Mouse (Mus musculus) kidney, adult 2 months (tissue): ENCODE results near the gene Igf1r. TPM values are rescaled to one million over a fixed set of nuclear protein-coding genes. Genes with fewer than 3 reads are reported as not detected.

Source experiments
- DNase-seq: peaks from one replicate; pipeline ENCODE4 v3.0.0; 2021
- H3K27ac ChIP-seq: fragments of 200-500 bp; 2 replicates; pipeline ENCODE4 v1.5.1; 2012; ENCODE audit warnings: low read depth, low read length, control low read depth, inconsistent platforms; ENCODE audit not compliant: insufficient read depth
- H3K27me3 ChIP-seq: fragments of 200-500 bp; replicated peaks from 2 replicates; pipeline ENCODE4 v1.6.1; 2012; ENCODE audit warnings: mild to moderate bottlenecking, moderate library complexity, low read length, inconsistent platforms; ENCODE audit not compliant: control insufficient read depth, insufficient read depth
- H3K36me3 ChIP-seq: fragments of 200-500 bp; 2 replicates; pipeline ENCODE4 v1.6.1; 2012; ENCODE audit warnings: mild to moderate bottlenecking, moderate library complexity, low read length, inconsistent platforms; ENCODE audit not compliant: control insufficient read depth, insufficient read depth
- H3K4me1 ChIP-seq: fragments of 200-500 bp; 2 replicates; pipeline ENCODE4 v1.6.1; 2011; ENCODE audit warnings: low read length; ENCODE audit not compliant: control insufficient read depth, insufficient read depth
- H3K4me3 ChIP-seq: fragments of 200-500 bp; 2 replicates; pipeline ENCODE4 v1.5.1; 2011; ENCODE audit warnings: mild to moderate bottlenecking, low read depth, low read length, control low read depth; ENCODE audit not compliant: insufficient read depth
- CTCF ChIP-seq: fragments of 200-500 bp; conservative IDR thresholded peaks from 2 replicates; pipeline ENCODE4 v1.5.1; 2011; ENCODE audit warnings: low read depth, mild to moderate bottlenecking, control low read depth, low read length, moderate library complexity, mixed read lengths; ENCODE audit not compliant: insufficient read depth, insufficient read length
- POLR2A ChIP-seq: fragments of 200-500 bp; IDR thresholded peaks from one replicate; pipeline ENCODE4 v1.6.1; 2011; ENCODE audit warnings: low read depth, low read length, control low read depth
- WGBS: fragments of 180-500 bp; shearing (Covaris S2); methylation state at CpG from one replicate; pipeline ENCODE4 v1.1.7; 2018; 5-methylcytosine and 5-hydroxymethylcytosine counted together
- polyA plus RNA-seq: library from polyadenylated mRNA; depleted of rRNA; stranded (reverse); fragments of >200 nt; gene quantifications from 2 replicates; pipeline ENCODE4 v1.2.3, GENCODE M21; 2012

Gene Igf1r
- polyA plus RNA-seq, 1 experiment = 29.2 TPM

DNA sequence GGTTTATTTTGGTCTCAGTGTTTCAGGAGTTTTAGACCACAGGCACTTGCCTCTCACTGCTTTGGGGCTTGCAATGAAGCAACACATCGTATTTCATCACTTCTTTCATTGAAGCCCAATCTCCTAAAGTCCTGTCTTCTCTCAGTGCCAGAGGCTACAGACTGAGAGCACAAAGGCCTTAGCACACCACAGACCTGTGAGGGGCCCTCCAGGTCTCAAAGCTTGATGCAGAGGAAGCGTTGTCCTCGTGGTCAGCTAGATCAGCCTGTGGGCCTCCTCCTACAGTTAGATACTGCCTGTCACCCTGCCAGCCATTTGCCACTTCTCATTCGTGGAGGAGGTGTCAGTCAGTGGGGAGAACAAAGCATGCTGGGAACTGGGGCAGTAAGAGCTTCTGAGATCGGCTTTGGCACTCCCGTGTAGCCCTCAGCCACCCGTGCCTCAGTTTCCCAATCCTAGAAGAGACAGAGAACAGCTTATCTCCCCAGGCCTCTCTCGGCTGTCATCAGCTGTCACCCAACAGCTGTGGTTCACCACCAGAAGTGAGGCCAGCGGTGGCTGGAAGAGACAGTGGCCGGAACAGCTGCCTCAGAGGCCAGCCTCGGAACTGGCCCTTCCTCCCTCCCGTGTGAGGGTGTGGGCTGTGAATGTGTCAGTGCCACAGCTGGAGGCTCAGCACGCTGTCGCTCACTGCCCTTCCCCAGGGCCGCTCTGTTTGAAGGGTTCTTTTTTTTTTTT is 241.5 kb downstream of the Igf1r start:
- 80% methylated on average over 15 of the region's 15 CpGs for WGBS
- no peak overlapping the region for H3K4me3 ChIP-seq
- H3K27me3 ChIP-seq = no peaks in the 10 kb centered on the region
- TF ChIP-seq POLR2A = no peak
- TF ChIP-seq CTCF = no peak
- no peak for DNase-seq
- H3K4me1 ChIP-seq = no peaks in the 10 kb centered on the region
- no peak overlapping the region for H3K27ac ChIP-seq
- H3K36me3 ChIP-seq = peaks cover 17% of the 10 kb centered on the region

DNA sequence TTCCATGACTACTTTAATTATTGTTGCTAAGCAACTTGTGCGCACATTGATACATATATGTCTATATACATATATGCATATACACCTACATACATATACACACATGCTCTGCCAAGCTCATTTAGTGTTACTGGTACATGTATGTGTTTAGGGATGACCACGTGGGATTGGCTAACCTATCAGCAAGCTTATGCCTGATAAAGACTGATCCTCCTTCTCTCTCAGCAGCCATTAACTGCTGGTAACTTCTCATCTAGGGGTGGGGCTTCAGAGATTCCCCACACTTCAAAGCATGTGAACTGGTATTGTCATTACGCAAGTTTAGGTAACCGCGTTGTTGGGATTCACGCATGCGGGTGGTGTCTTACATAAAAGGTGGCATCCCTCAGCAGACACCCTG is 247.0 kb downstream of the Igf1r start:
- Histone ChIP-seq H3K36me3 (peaks cover 13% of the 10 kb centered on the region), H3K27me3 (no peaks in the 10 kb centered on the region), H3K27ac (no peak overlapping the region), H3K4me1 (no peaks in the 10 kb centered on the region), H3K4me3 (no peak overlapping the region)
- WGBS = 97% methylated on average over 7 of the region's 7 CpGs
- TF ChIP-seq POLR2A (no peak), CTCF (no peak)
- no peak for DNase-seq

DNA sequence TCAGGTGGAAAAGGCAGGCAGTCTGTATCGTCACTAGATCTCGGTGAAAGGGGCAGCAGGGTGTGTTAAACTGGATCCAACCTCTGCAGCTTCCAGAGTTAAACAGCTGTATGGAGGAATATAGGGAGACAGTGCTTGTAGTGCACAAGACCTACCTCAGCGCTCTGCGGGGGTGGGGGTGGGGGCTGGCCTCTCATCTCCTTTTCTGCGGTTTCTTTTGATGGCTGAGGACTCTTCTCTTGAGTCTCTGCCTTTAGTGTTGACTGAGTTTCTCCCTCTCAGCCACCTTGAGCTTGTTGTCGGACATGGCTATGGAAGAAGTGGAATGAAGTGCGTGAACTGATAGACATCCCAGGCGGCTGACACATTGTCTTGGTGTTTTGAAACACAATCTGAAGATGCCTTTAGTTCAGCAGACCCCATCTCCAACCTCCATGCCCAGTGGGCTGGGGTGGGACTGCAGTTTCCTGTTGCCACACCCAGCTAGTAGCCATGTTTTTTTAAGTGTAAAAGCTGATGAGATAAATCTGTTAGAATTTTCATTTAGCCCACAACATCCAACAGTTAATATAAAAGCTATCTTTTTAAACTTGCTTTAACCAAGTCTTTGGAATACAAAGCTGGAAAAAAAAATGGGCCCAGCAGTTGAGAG is 253.3 kb downstream of the Igf1r start:
- no peak for DNase-seq
- Histone ChIP-seq H3K4me1 (no peaks in the 10 kb centered on the region), H3K4me3 (no peak overlapping the region), H3K27me3 (no peaks in the 10 kb centered on the region), H3K27ac (no peak overlapping the region), H3K36me3 (peaks cover 18% of the 10 kb centered on the region)
- 89% methylated on average over 8 of the region's 8 CpGs for WGBS
- TF ChIP-seq CTCF (no peak), POLR2A (no peak)

DNA sequence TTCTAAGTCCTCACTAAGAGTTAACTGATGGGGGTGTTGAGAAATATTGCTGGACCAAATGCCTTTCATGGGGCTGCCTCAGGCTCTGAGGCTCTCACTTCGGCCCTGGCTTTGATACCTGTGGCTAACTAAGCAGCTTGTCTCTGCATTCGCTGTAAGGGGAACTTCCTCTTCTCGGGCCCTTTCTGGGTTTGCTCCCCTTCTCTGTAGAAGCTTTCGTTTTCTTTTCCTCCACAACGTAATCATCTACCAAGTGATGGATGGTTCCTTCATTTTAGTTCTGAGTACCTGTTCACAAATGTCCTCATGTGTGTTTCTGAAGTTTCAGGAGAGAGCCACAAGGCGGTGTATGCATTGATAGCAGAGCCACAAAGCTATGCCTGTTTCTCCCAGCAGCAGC is 256.4 kb downstream of the Igf1r start:
- no peak for DNase-seq
- no peak overlapping the region for H3K4me3 ChIP-seq
- H3K27ac ChIP-seq = no peak overlapping the region
- H3K27me3 ChIP-seq = no peaks in the 10 kb centered on the region
- no peaks in the 10 kb centered on the region for H3K4me1 ChIP-seq
- no peak for TF ChIP-seq CTCF
- no peak for TF ChIP-seq POLR2A
- 92% methylated on average over 6 of the region's 6 CpGs for WGBS
- peaks cover 10% of the 10 kb centered on the region for H3K36me3 ChIP-seq

DNA sequence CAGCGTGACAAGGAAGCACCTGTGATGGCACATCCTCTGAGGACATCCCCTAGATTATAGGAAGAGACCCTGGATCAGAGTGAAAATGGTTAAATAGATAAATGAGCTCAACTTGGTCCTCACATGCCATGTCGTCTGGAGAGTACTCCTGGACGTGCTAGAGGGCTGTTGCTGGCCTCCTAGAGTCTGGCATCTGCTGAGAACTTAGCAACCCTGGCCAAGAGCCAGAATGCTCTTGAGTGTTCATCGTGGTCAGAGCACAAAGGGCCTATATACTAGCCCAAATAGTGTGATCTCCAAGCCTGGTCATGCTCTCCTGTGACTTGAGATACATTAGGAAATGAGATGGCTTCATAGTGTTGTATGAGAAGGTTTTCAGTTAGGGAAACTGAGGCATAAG is 257.8 kb downstream of the Igf1r start:
- DNase-seq = peak; percentile 22

DNA sequence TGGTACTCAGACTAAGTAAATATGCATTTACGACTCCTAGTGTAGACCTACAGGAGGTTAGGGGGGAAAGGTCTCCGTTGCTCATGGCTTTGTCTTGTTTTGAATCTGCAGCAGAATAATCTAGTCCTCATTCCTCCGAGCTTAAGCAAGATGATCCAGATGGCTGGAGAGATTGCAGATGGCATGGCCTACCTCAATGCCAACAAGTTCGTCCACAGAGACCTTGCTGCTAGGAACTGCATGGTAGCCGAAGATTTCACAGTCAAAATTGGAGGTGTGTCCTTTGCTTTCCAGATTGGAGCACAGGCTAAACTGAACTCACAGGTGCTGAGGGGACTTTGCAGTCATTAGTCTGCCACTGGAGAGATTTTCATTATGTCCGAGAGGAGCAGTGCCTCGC is 259.3 kb downstream of the Igf1r start:
- Histone ChIP-seq H3K4me3 (no peak overlapping the region), H3K27ac (no peak overlapping the region), H3K4me1 (no peaks in the 10 kb centered on the region), H3K36me3 (peaks cover 10% of the 10 kb centered on the region), H3K27me3 (no peaks in the 10 kb centered on the region)
- TF ChIP-seq CTCF = no peak
- TF ChIP-seq POLR2A = no peak
- DNase-seq = no peak
- 84% methylated on average over 7 of the region's 7 CpGs for WGBS

More for the DNA sequence above, 257.8 kb downstream of the Igf1r start:
- H3K4me1 ChIP-seq = no peaks in the 10 kb centered on the region
- peaks cover 10% of the 10 kb centered on the region for H3K36me3 ChIP-seq
- no peak overlapping the region for H3K4me3 ChIP-seq
- 44% methylated on average over 4 of the region's 4 CpGs for WGBS
- no peaks in the 10 kb centered on the region for H3K27me3 ChIP-seq
- TF ChIP-seq CTCF = no peak
- no peak for TF ChIP-seq POLR2A
- H3K27ac ChIP-seq = no peak overlapping the region

DNA sequence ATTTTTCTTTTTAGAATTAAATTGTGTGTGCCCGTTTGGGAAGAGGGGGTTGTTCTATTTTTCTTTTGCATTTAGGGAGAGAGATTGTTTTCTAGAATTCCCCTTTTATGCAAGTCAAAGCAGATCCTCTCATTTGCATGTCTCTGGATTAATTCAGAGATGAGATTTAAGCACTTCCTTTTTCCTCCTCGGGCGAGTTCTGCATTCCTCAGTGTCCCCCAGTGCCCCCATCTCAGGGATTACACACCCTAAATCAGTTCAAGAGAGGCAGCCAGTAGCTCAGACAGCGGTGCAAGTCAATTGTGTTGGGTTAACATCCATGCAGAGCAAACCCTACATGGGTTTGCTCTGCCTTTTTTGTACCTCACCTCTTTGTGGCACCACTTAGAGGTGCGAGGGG is 261.2 kb downstream of the Igf1r start:
- 84% methylated on average over 5 of the region's 5 CpGs for WGBS
- Histone ChIP-seq H3K4me3 (no peak overlapping the region), H3K4me1 (no peaks in the 10 kb centered on the region), H3K27me3 (no peaks in the 10 kb centered on the region), H3K36me3 (peaks cover 8% of the 10 kb centered on the region), H3K27ac (no peak overlapping the region)
- TF ChIP-seq POLR2A (no peak), CTCF (no peak)
- no peak for DNase-seq
